Mouse (Mus musculus): ENCODE data around the gene Frmd5. TPM values are rescaled to one million over a fixed set of nuclear protein-coding genes. Genes with fewer than 3 reads are reported as not detected.
A peak's percentile ranks its signal among the peaks of the same experiment; 100 is the strongest.

Frmd5 gene
- polyA plus RNA-seq, 1 experiment from 2014 or later, result 1.3 TPM

GRCm38 (mm10) chr2:121659350-121659749 lies 147.5 kb downstream of the Frmd5 start:
- ATAC-seq, result no peak
- no peak overlapping the region for H3K4me2 ChIP-seq (ENCODE audit: low read depth, low read length)
- H3K4me3 ChIP-seq (ENCODE audit: low read length), result no peak overlapping the region
- H3K9me3 ChIP-seq (ENCODE audit: control insufficient read depth, low read length), result no peaks in the 10 kb centered on the region
- no peak overlapping the region for H3K27ac ChIP-seq (ENCODE audit: low read length)
- WGBS, result 74% methylated on average over 4 of the region's 4 CpGs
- no peaks in the 10 kb centered on the region for H3K36me3 ChIP-seq (ENCODE audit: control insufficient read depth, insufficient read depth, low read length)
- no peak overlapping the region for H3K9ac ChIP-seq (ENCODE audit: low read depth, low read length)
- no peaks in the 10 kb centered on the region for H3K27me3 ChIP-seq (replicated peaks; ENCODE audit: control insufficient read depth, insufficient read depth, low read length)
- H3K4me1 ChIP-seq (ENCODE audit: control insufficient read depth, insufficient read depth, low read length), result no peaks in the 10 kb centered on the region

GRCm38 (mm10) chr2:121658123-121658767 lies 148.6 kb downstream of the Frmd5 start:
- Histone ChIP-seq H3K9me3 (ENCODE audit: control insufficient read depth, low read length) (no peaks in the 10 kb centered on the region), H3K4me2 (ENCODE audit: low read depth, low read length) (no peak overlapping the region), H3K4me3 (ENCODE audit: low read length) (no peak overlapping the region), H3K4me1 (ENCODE audit: control insufficient read depth, insufficient read depth, low read length) (no peaks in the 10 kb centered on the region), H3K27ac (ENCODE audit: low read length) (no peak overlapping the region), H3K9ac (ENCODE audit: low read depth, low read length) (no peak overlapping the region), H3K27me3 (replicated peaks; ENCODE audit: control insufficient read depth, insufficient read depth, low read length) (no peaks in the 10 kb centered on the region), H3K36me3 (ENCODE audit: control insufficient read depth, insufficient read depth, low read length) (no peaks in the 10 kb centered on the region)
- ATAC-seq, result no peak
- 82% methylated on average over 5 of the region's 5 CpGs for WGBS

- Histone ChIP-seq H3K27ac (ENCODE audit: low read length) (no peak overlapping the region), H3K4me2 (ENCODE audit: low read depth, low read length) (no peak overlapping the region)
- ATAC-seq, result no peak
Observed at GRCm38 (mm10) chr2:121655966-121656365, 150.9 kb downstream of the Frmd5 start.

GRCm38 (mm10) chr2:121655106-121655505 lies 151.8 kb downstream of the Frmd5 start:
- ATAC-seq, result no peak
- Histone ChIP-seq H3K36me3 (ENCODE audit: control insufficient read depth, insufficient read depth, low read length) (no peaks in the 10 kb centered on the region), H3K27me3 (replicated peaks; ENCODE audit: control insufficient read depth, insufficient read depth, low read length) (no peaks in the 10 kb centered on the region), H3K4me2 (ENCODE audit: low read depth, low read length) (no peak overlapping the region), H3K9me3 (ENCODE audit: control insufficient read depth, low read length) (no peaks in the 10 kb centered on the region), H3K4me1 (ENCODE audit: control insufficient read depth, insufficient read depth, low read length) (no peaks in the 10 kb centered on the region), H3K9ac (ENCODE audit: low read depth, low read length) (no peak overlapping the region), H3K27ac (ENCODE audit: low read length) (no peak overlapping the region), H3K4me3 (ENCODE audit: low read length) (no peak overlapping the region)
- 77% methylated on average over 8 of the region's 8 CpGs for WGBS

More at GRCm38 (mm10) chr2:121655966-121656365, 150.9 kb downstream of the Frmd5 start:
- no peaks in the 10 kb centered on the region for H3K9me3 ChIP-seq (ENCODE audit: control insufficient read depth, low read length)
- WGBS, result 90% methylated on average over 6 of the region's 6 CpGs
- no peak overlapping the region for H3K9ac ChIP-seq (ENCODE audit: low read depth, low read length)
- no peaks in the 10 kb centered on the region for H3K4me1 ChIP-seq (ENCODE audit: control insufficient read depth, insufficient read depth, low read length)
- H3K4me3 ChIP-seq (ENCODE audit: low read length), result no peak overlapping the region
- no peaks in the 10 kb centered on the region for H3K36me3 ChIP-seq (ENCODE audit: control insufficient read depth, insufficient read depth, low read length)
- H3K27me3 ChIP-seq (replicated peaks; ENCODE audit: control insufficient read depth, insufficient read depth, low read length), result no peaks in the 10 kb centered on the region

GRCm38 (mm10) chr2:121646528-121646927 lies 160.4 kb downstream of the Frmd5 start:
- H3K36me3 ChIP-seq (ENCODE audit: control insufficient read depth, insufficient read depth, low read length), result no peaks in the 10 kb centered on the region
- WGBS, result 59% methylated on average over 4 of the region's 4 CpGs
- H3K4me3 ChIP-seq (ENCODE audit: low read length), result no peak overlapping the region
- H3K4me2 ChIP-seq (ENCODE audit: low read depth, low read length), result no peak overlapping the region
- H3K27ac ChIP-seq (ENCODE audit: low read length), result no peak overlapping the region
- H3K9me3 ChIP-seq (ENCODE audit: control insufficient read depth, low read length), result no peaks in the 10 kb centered on the region
- 0 out of 2 replicates have a peak, but pooled peaks cover 3% of the 10 kb centered on the region for H3K4me1 ChIP-seq (ENCODE audit: control insufficient read depth, insufficient read depth, low read length)
- no peaks in the 10 kb centered on the region for H3K27me3 ChIP-seq (replicated peaks; ENCODE audit: control insufficient read depth, insufficient read depth, low read length)
- H3K9ac ChIP-seq (ENCODE audit: low read depth, low read length), result no peak overlapping the region
- peak; percentile 83 for ATAC-seq

GRCm38 (mm10) chr2:121642934-121643333 lies 164.0 kb downstream of the Frmd5 start:
- Histone ChIP-seq H3K9me3 (ENCODE audit: control insufficient read depth, low read length) (no peaks in the 10 kb centered on the region), H3K4me1 (ENCODE audit: control insufficient read depth, insufficient read depth, low read length) (0 out of 2 replicates have a peak, but pooled peaks cover 3% of the 10 kb centered on the region), H3K4me3 (ENCODE audit: low read length) (no peak overlapping the region), H3K36me3 (ENCODE audit: control insufficient read depth, insufficient read depth, low read length) (no peaks in the 10 kb centered on the region), H3K27me3 (replicated peaks; ENCODE audit: control insufficient read depth, insufficient read depth, low read length) (no peaks in the 10 kb centered on the region), H3K9ac (ENCODE audit: low read depth, low read length) (no peak overlapping the region), H3K27ac (ENCODE audit: low read length) (no peak overlapping the region), H3K4me2 (ENCODE audit: low read depth, low read length) (no peak overlapping the region)
- WGBS, result 30% methylated on average over 6 of the region's 6 CpGs
- no peak for ATAC-seq

GRCm38 (mm10) chr2:121632091-121632490 lies 174.8 kb downstream of the Frmd5 start:
- no peak for ATAC-seq
- Histone ChIP-seq H3K9ac (ENCODE audit: low read depth, low read length) (no peak overlapping the region), H3K9me3 (ENCODE audit: control insufficient read depth, low read length) (no peaks in the 10 kb centered on the region), H3K27me3 (replicated peaks; ENCODE audit: control insufficient read depth, insufficient read depth, low read length) (no peaks in the 10 kb centered on the region), H3K4me1 (ENCODE audit: control insufficient read depth, insufficient read depth, low read length) (no peaks in the 10 kb centered on the region), H3K27ac (ENCODE audit: low read length) (no peak overlapping the region), H3K36me3 (ENCODE audit: control insufficient read depth, insufficient read depth, low read length) (no peaks in the 10 kb centered on the region), H3K4me3 (ENCODE audit: low read length) (no peak overlapping the region), H3K4me2 (ENCODE audit: low read depth, low read length) (no peak overlapping the region)
- 43% methylated on average over 4 of the region's 4 CpGs for WGBS

- 83% methylated on average over 5 of the region's 5 CpGs for WGBS
- no peaks in the 10 kb centered on the region for H3K9me3 ChIP-seq (ENCODE audit: control insufficient read depth, low read length)
- H3K36me3 ChIP-seq (ENCODE audit: control insufficient read depth, insufficient read depth, low read length), result no peaks in the 10 kb centered on the region
- no peak overlapping the region for H3K27ac ChIP-seq (ENCODE audit: low read length)
- no peak overlapping the region for H3K4me3 ChIP-seq (ENCODE audit: low read length)
- ATAC-seq, result no peak
- no peak overlapping the region for H3K4me2 ChIP-seq (ENCODE audit: low read depth, low read length)
- no peaks in the 10 kb centered on the region for H3K4me1 ChIP-seq (ENCODE audit: control insufficient read depth, insufficient read depth, low read length)
- H3K27me3 ChIP-seq (replicated peaks; ENCODE audit: control insufficient read depth, insufficient read depth, low read length), result no peaks in the 10 kb centered on the region
- no peak overlapping the region for H3K9ac ChIP-seq (ENCODE audit: low read depth, low read length)
Observed at GRCm38 (mm10) chr2:121630286-121630685, 176.6 kb downstream of the Frmd5 start.

- ATAC-seq, result no peak
- Histone ChIP-seq H3K9ac (ENCODE audit: low read depth, low read length) (no peak overlapping the region), H3K4me1 (ENCODE audit: control insufficient read depth, insufficient read depth, low read length) (no peaks in the 10 kb centered on the region), H3K36me3 (ENCODE audit: control insufficient read depth, insufficient read depth, low read length) (no peaks in the 10 kb centered on the region), H3K27ac (ENCODE audit: low read length) (no peak overlapping the region), H3K4me3 (ENCODE audit: low read length) (no peak overlapping the region), H3K9me3 (ENCODE audit: control insufficient read depth, low read length) (no peaks in the 10 kb centered on the region), H3K4me2 (ENCODE audit: low read depth, low read length) (no peak overlapping the region), H3K27me3 (replicated peaks; ENCODE audit: control insufficient read depth, insufficient read depth, low read length) (no peaks in the 10 kb centered on the region)
- WGBS, result 64% methylated on average over 10 of the region's 10 CpGs
Observed at GRCm38 (mm10) chr2:121628290-121628689, 178.6 kb downstream of the Frmd5 start.

GRCm38 (mm10) chr2:121625901-121626300 lies 181.0 kb downstream of the Frmd5 start:
- Histone ChIP-seq H3K4me2 (ENCODE audit: low read depth, low read length) (no peak overlapping the region), H3K27ac (ENCODE audit: low read length) (no peak overlapping the region), H3K36me3 (ENCODE audit: control insufficient read depth, insufficient read depth, low read length) (no peaks in the 10 kb centered on the region), H3K27me3 (replicated peaks; ENCODE audit: control insufficient read depth, insufficient read depth, low read length) (no peaks in the 10 kb centered on the region), H3K4me1 (ENCODE audit: control insufficient read depth, insufficient read depth, low read length) (peaks cover 6% of the 10 kb centered on the region; the same call in 1 of the 2 replicates), H3K4me3 (ENCODE audit: low read length) (no peak overlapping the region), H3K9ac (ENCODE audit: low read depth, low read length) (no peak overlapping the region), H3K9me3 (ENCODE audit: control insufficient read depth, low read length) (no peaks in the 10 kb centered on the region)
- no peak for ATAC-seq
- 88% methylated on average over 3 of the region's 3 CpGs for WGBS

All from intestine, embryonic 16.5 days (tissue).